Mouse (Mus musculus): ENCODE data around the gene Tns1. TPM values are rescaled to one million over a fixed set of nuclear protein-coding genes. Genes with fewer than 3 reads are reported as not detected.

Gene Tns1
- polyA plus RNA-seq, 1 experiment from 2014 or later: 39.4 TPM

- 41% methylated on average over 5 of the region's 5 CpGs for WGBS
- H3K27me3 ChIP-seq: no peaks in the 10 kb centered on the region
- ATAC-seq (ENCODE audit: insufficient number of reproducible peaks, insufficient read depth, low FRiP score, low TSS enrichment): no peak
- no peak overlapping the region for H3K9ac ChIP-seq
- no peaks in the 10 kb centered on the region for H3K9me3 ChIP-seq
- H3K27ac ChIP-seq: no peak overlapping the region
- H3K4me1 ChIP-seq: 0 out of 2 replicates have a peak, but pooled peaks cover 6% of the 10 kb centered on the region
- peaks cover 66% of the 10 kb centered on the region for H3K36me3 ChIP-seq
- H3K4me2 ChIP-seq (replicated peaks): no peak overlapping the region
- no peak overlapping the region for H3K4me3 ChIP-seq
Observed at GRCm38 (mm10) chr1:73992201-73992938, 131.9 kb downstream of the Tns1 start.

- Histone ChIP-seq H3K36me3 (peaks cover 58% of the 10 kb centered on the region), H3K27ac (no peak overlapping the region), H3K4me1 (0 out of 2 replicates have a peak, but pooled peaks cover 6% of the 10 kb centered on the region), H3K4me2 (replicated peaks) (no peak overlapping the region), H3K9me3 (no peaks in the 10 kb centered on the region), H3K9ac (no peak overlapping the region), H3K27me3 (no peaks in the 10 kb centered on the region), H3K4me3 (no peak overlapping the region)
- ATAC-seq (ENCODE audit: insufficient number of reproducible peaks, insufficient read depth, low FRiP score, low TSS enrichment): no peak
- 76% methylated on average over 7 of the region's 7 CpGs for WGBS
Observed at GRCm38 (mm10) chr1:73991226-73991625, 133.0 kb downstream of the Tns1 start.

- Histone ChIP-seq H3K4me1 (0 out of 2 replicates have a peak, but pooled peaks cover 3% of the 10 kb centered on the region), H3K36me3 (peaks cover 63% of the 10 kb centered on the region)
- whole genome bisulfite sequencing: 79% methylated on average over 3 of the region's 3 CpGs
Observed at GRCm38 (mm10) chr1:73990024-73990423, 134.2 kb downstream of the Tns1 start.

GRCm38 (mm10) chr1:73987705-73988201 lies 136.5 kb downstream of the Tns1 start:
- Histone ChIP-seq H3K4me1 (no peaks in the 10 kb centered on the region), H3K9ac (no peak overlapping the region), H3K9me3 (no peaks in the 10 kb centered on the region), H3K36me3 (peaks cover 77% of the 10 kb centered on the region), H3K27ac (no peak overlapping the region), H3K27me3 (no peaks in the 10 kb centered on the region), H3K4me3 (no peak overlapping the region), H3K4me2 (replicated peaks) (no peak overlapping the region)
- WGBS: 61% methylated on average over 8 of the region's 9 CpGs
- no peak for ATAC-seq (ENCODE audit: insufficient number of reproducible peaks, insufficient read depth, low FRiP score, low TSS enrichment)

More at GRCm38 (mm10) chr1:73990024-73990423, 134.2 kb downstream of the Tns1 start:
- H3K27ac ChIP-seq: no peak overlapping the region
- no peak overlapping the region for H3K4me2 ChIP-seq (replicated peaks)
- no peak for ATAC-seq (ENCODE audit: insufficient number of reproducible peaks, insufficient read depth, low FRiP score, low TSS enrichment)
- no peaks in the 10 kb centered on the region for H3K27me3 ChIP-seq
- no peak overlapping the region for H3K9ac ChIP-seq
- no peaks in the 10 kb centered on the region for H3K9me3 ChIP-seq
- H3K4me3 ChIP-seq: no peak overlapping the region

GRCm38 (mm10) chr1:73986268-73987045 lies 137.8 kb downstream of the Tns1 start:
- H3K4me1 ChIP-seq: no peaks in the 10 kb centered on the region
- no peaks in the 10 kb centered on the region for H3K27me3 ChIP-seq
- no peak overlapping the region for H3K4me2 ChIP-seq (replicated peaks)
- H3K27ac ChIP-seq: no peak overlapping the region
- ATAC-seq (ENCODE audit: insufficient number of reproducible peaks, insufficient read depth, low FRiP score, low TSS enrichment): no peak
- H3K9me3 ChIP-seq: no peaks in the 10 kb centered on the region
- H3K9ac ChIP-seq: no peak overlapping the region
- peaks cover 74% of the 10 kb centered on the region for H3K36me3 ChIP-seq
- no peak overlapping the region for H3K4me3 ChIP-seq
- 45% methylated on average over 6 of the region's 6 CpGs for WGBS

- no peak for ATAC-seq (ENCODE audit: insufficient number of reproducible peaks, insufficient read depth, low FRiP score, low TSS enrichment)
Observed at GRCm38 (mm10) chr1:73985611-73986010, 138.6 kb downstream of the Tns1 start.

GRCm38 (mm10) chr1:73979214-73979613 lies 145.0 kb downstream of the Tns1 start:
- H3K27me3 ChIP-seq: no peaks in the 10 kb centered on the region
- H3K4me1 ChIP-seq: no peaks in the 10 kb centered on the region
- ATAC-seq (ENCODE audit: insufficient number of reproducible peaks, insufficient read depth, low FRiP score, low TSS enrichment): no peak
- H3K9me3 ChIP-seq: no peaks in the 10 kb centered on the region
- H3K27ac ChIP-seq: no peak overlapping the region
- H3K9ac ChIP-seq: no peak overlapping the region
- H3K36me3 ChIP-seq: peaks cover 63% of the 10 kb centered on the region
- no peak overlapping the region for H3K4me2 ChIP-seq (replicated peaks)
- H3K4me3 ChIP-seq: no peak overlapping the region
- WGBS: 84% methylated on average over 3 of the region's 3 CpGs

More at GRCm38 (mm10) chr1:73985611-73986010, 138.6 kb downstream of the Tns1 start:
- Histone ChIP-seq H3K4me2 (replicated peaks) (no peak overlapping the region), H3K27me3 (no peaks in the 10 kb centered on the region), H3K9me3 (no peaks in the 10 kb centered on the region), H3K27ac (no peak overlapping the region), H3K9ac (no peak overlapping the region), H3K4me3 (no peak overlapping the region), H3K36me3 (peaks cover 72% of the 10 kb centered on the region), H3K4me1 (no peaks in the 10 kb centered on the region)
- WGBS: 69% methylated on average over 4 of the region's 4 CpGs

GRCm38 (mm10) chr1:73978576-73978975 lies 145.7 kb downstream of the Tns1 start:
- peaks cover 60% of the 10 kb centered on the region for H3K36me3 ChIP-seq
- WGBS: 100% methylated on average over 1 of the region's 1 CpGs
- no peak overlapping the region for H3K4me2 ChIP-seq (replicated peaks)
- no peaks in the 10 kb centered on the region for H3K9me3 ChIP-seq
- no peak for ATAC-seq (ENCODE audit: insufficient number of reproducible peaks, insufficient read depth, low FRiP score, low TSS enrichment)
- H3K9ac ChIP-seq: no peak overlapping the region
- no peak overlapping the region for H3K27ac ChIP-seq
- no peaks in the 10 kb centered on the region for H3K27me3 ChIP-seq
- H3K4me3 ChIP-seq: no peak overlapping the region
- no peaks in the 10 kb centered on the region for H3K4me1 ChIP-seq

GRCm38 (mm10) chr1:73973992-73974391 lies 150.3 kb downstream of the Tns1 start:
- ATAC-seq (ENCODE audit: insufficient number of reproducible peaks, insufficient read depth, low FRiP score, low TSS enrichment): no peak
- 71% methylated on average over 9 of the region's 9 CpGs for WGBS
- Histone ChIP-seq H3K4me2 (replicated peaks) (no peak overlapping the region), H3K36me3 (peaks cover 36% of the 10 kb centered on the region), H3K27ac (no peak overlapping the region), H3K9me3 (no peaks in the 10 kb centered on the region), H3K4me1 (peaks cover 16% of the 10 kb centered on the region), H3K4me3 (no peak overlapping the region), H3K27me3 (no peaks in the 10 kb centered on the region), H3K9ac (0 out of 2 replicates have a peak overlapping the region, but pooled peaks have one; percentile 24)

GRCm38 (mm10) chr1:73972726-73973125 lies 151.5 kb downstream of the Tns1 start:
- Histone ChIP-seq H3K4me1 (peaks cover 28% of the 10 kb centered on the region), H3K9me3 (no peaks in the 10 kb centered on the region)

GRCm38 (mm10) chr1:73970161-73970730 lies 154.0 kb downstream of the Tns1 start:
- H3K9ac ChIP-seq: no peak overlapping the region
- ATAC-seq (ENCODE audit: insufficient number of reproducible peaks, insufficient read depth, low FRiP score, low TSS enrichment): no peak
- peaks cover 21% of the 10 kb centered on the region for H3K36me3 ChIP-seq
- H3K27ac ChIP-seq: peak overlapping the region; percentile 30; the same call in 1 of the 2 replicates
- no peaks in the 10 kb centered on the region for H3K9me3 ChIP-seq
- no peaks in the 10 kb centered on the region for H3K27me3 ChIP-seq
- H3K4me3 ChIP-seq: no peak overlapping the region
- no peak overlapping the region for H3K4me2 ChIP-seq (replicated peaks)
- 6% methylated on average over 5 of the region's 5 CpGs for WGBS
- H3K4me1 ChIP-seq: peaks cover 40% of the 10 kb centered on the region

More at GRCm38 (mm10) chr1:73972726-73973125, 151.5 kb downstream of the Tns1 start:
- H3K4me2 ChIP-seq (replicated peaks): no peak overlapping the region
- no peak for ATAC-seq (ENCODE audit: insufficient number of reproducible peaks, insufficient read depth, low FRiP score, low TSS enrichment)
- peaks cover 25% of the 10 kb centered on the region for H3K36me3 ChIP-seq
- H3K9ac ChIP-seq: no peak overlapping the region
- H3K27me3 ChIP-seq: no peaks in the 10 kb centered on the region
- no peak overlapping the region for H3K27ac ChIP-seq
- 66% methylated on average over 5 of the region's 5 CpGs for WGBS
- H3K4me3 ChIP-seq: no peak overlapping the region

Measured in embryonic facial prominence, embryonic 12.5 days (tissue).